11 mouse cellular contexts compared by ENCODE assay signal in genomic region chr7:73138269-73138668, GRCm38 (mm10).
DNase-seq lines count a peak whose midpoint lies in the region; ATAC-seq and TF ChIP-seq lines count a peak whose summit lies in the region.
"Had no signal": no experiment of that assay in that cellular context is flagged by ENCODE, and none has a peak within 500 bp of the region (broad histone marks: within the 10 kb centered on the region; RNA-seq: fewer than 3 reads in every experiment).

No protein-coding gene starts in this region.

- TF ChIP-seq CTCF in intestine, postnatal 0 days (IDR thresholded peaks at IDR 0.05; ENCODE audit: low read depth), result peak; percentile 17; the same call in 1 of the 2 replicates
- peak; percentile 58 for TF ChIP-seq CTCF in ES-Bruce4 (IDR thresholded peaks at IDR 0.05; ENCODE audit: low read depth, low read length)

- peak overlapping the region; percentile 70 for H3K27ac ChIP-seq in forebrain, embryonic 10.5 days
- H3K27ac ChIP-seq in forebrain, embryonic 16.5 days (ENCODE audit: low read length), result no peak overlapping the region
- H3K27ac ChIP-seq in intestine, postnatal 0 days (ENCODE audit: low read depth, low read length), result no peak overlapping the region
- H3K27ac ChIP-seq in intestine, embryonic 15.5 days, result no peak overlapping the region
- H3K27ac ChIP-seq in ES-Bruce4 (ENCODE audit: insufficient read depth, low read length), result no peak overlapping the region

- H3K4me3 ChIP-seq in forebrain, embryonic 10.5 days, result no peak overlapping the region
- H3K4me3 ChIP-seq in forebrain, embryonic 16.5 days (replicated peaks; ENCODE audit: low read length), result no peak overlapping the region
- H3K4me3 ChIP-seq in intestine, postnatal 0 days (ENCODE audit: low read depth, low read length), result no peak overlapping the region
- H3K4me3 ChIP-seq in intestine, embryonic 15.5 days (replicated peaks), result no peak overlapping the region
- H3K4me3 ChIP-seq in ES-Bruce4 (ENCODE audit: low read depth, low read length), result no peak overlapping the region

- peaks cover 52% of the 10 kb centered on the region for H3K27me3 ChIP-seq in forebrain, embryonic 10.5 days (ENCODE audit: poor library complexity, severe bottlenecking)
- no peaks in the 10 kb centered on the region for H3K27me3 ChIP-seq in forebrain, embryonic 16.5 days (replicated peaks; ENCODE audit: control insufficient read depth, insufficient read depth, low read length)
- 0 out of 2 replicates have a peak, but pooled peaks cover 3% of the 10 kb centered on the region for H3K27me3 ChIP-seq in intestine, postnatal 0 days (replicated peaks; ENCODE audit: control insufficient read depth, insufficient read depth, low read length)
- H3K27me3 ChIP-seq in intestine, embryonic 15.5 days (replicated peaks), result no peaks in the 10 kb centered on the region
- H3K27me3 ChIP-seq in ES-Bruce4 (ENCODE audit: control insufficient read depth, insufficient read depth, low read length, poor library complexity, severe bottlenecking), result no peaks in the 10 kb centered on the region

- DNase-seq in forebrain, embryonic 10.5 days (ENCODE audit: extremely low spot score, low spot score), result peak; percentile 52
- DNase-seq in cerebellum, adult 8-10 months, result peak; percentile 12
- no peak for DNase-seq in urinary bladder, postnatal 10 days (ENCODE audit: low spot score)
- no peak for DNase-seq in adrenal gland, adult 18-20 months (ENCODE audit: low spot score in 2 of 2)
- DNase-seq: left cerebral cortex, postnatal 4 days; lung, embryonic 14.5 days; right cerebral cortex, postnatal 25 days had no signal

- no peak for ATAC-seq in forebrain, embryonic 16.5 days
- no peak for ATAC-seq in intestine, postnatal 0 days
- ATAC-seq in intestine, embryonic 15.5 days, result no peak

- WGBS in forebrain, embryonic 10.5 days, result 10% methylated on average over 5 of the region's 5 CpGs
- WGBS in forebrain, embryonic 16.5 days, result 28% methylated on average over 5 of the region's 5 CpGs
- 37% methylated on average over 5 of the region's 5 CpGs for WGBS in intestine, postnatal 0 days
- WGBS in intestine, embryonic 15.5 days, result 42% methylated on average over 5 of the region's 5 CpGs

- peaks cover 77% of the 10 kb centered on the region for H3K4me1 ChIP-seq in forebrain, embryonic 10.5 days
- peaks cover 22% of the 10 kb centered on the region for H3K4me1 ChIP-seq in forebrain, embryonic 16.5 days (replicated peaks; ENCODE audit: control insufficient read depth, insufficient read depth, low read length)
- H3K4me1 ChIP-seq in intestine, postnatal 0 days (replicated peaks; ENCODE audit: control insufficient read depth, insufficient read depth, low read length), result no peaks in the 10 kb centered on the region
- H3K4me1 ChIP-seq in intestine, embryonic 15.5 days (replicated peaks), result peaks cover 3% of the 10 kb centered on the region; the same call in 1 of the 2 replicates
- H3K4me1 ChIP-seq in ES-Bruce4 (ENCODE audit: control insufficient read depth, insufficient read depth, low read length), result peaks cover 2% of the 10 kb centered on the region

- TF ChIP-seq POLR2A in ES-Bruce4 (IDR thresholded peaks at IDR 0.05; ENCODE audit: insufficient read depth, low read length), result no peak

- no peaks in the 10 kb centered on the region for H3K36me3 ChIP-seq in forebrain, embryonic 10.5 days (replicated peaks)
- H3K36me3 ChIP-seq in forebrain, embryonic 16.5 days (ENCODE audit: control insufficient read depth, insufficient read depth), result no peaks in the 10 kb centered on the region
- no peaks in the 10 kb centered on the region for H3K36me3 ChIP-seq in intestine, postnatal 0 days (ENCODE audit: control insufficient read depth, insufficient read depth)
- no peaks in the 10 kb centered on the region for H3K36me3 ChIP-seq in intestine, embryonic 15.5 days
- H3K36me3 ChIP-seq in ES-Bruce4 (ENCODE audit: control insufficient read depth, insufficient read depth, low read length, poor library complexity, severe bottlenecking), result no peaks in the 10 kb centered on the region

- H3K9ac ChIP-seq in forebrain, embryonic 16.5 days (replicated peaks; ENCODE audit: low read depth, low read length), result no peak overlapping the region
- no peak overlapping the region for H3K9ac ChIP-seq in intestine, postnatal 0 days (ENCODE audit: low read depth, low read length)
- no peak overlapping the region for H3K9ac ChIP-seq in intestine, embryonic 15.5 days
- H3K9ac ChIP-seq in ES-Bruce4 (ENCODE audit: low read depth, poor library complexity, severe bottlenecking), result no peak overlapping the region
- H3K9ac ChIP-seq: lung, embryonic 14.5 days had no signal

- H3K9me3 ChIP-seq in forebrain, embryonic 10.5 days, result no peaks in the 10 kb centered on the region
- H3K9me3 ChIP-seq in forebrain, embryonic 16.5 days (ENCODE audit: control insufficient read depth, low read length), result no peaks in the 10 kb centered on the region
- H3K9me3 ChIP-seq in intestine, postnatal 0 days (ENCODE audit: control insufficient read depth), result no peaks in the 10 kb centered on the region
- no peaks in the 10 kb centered on the region for H3K9me3 ChIP-seq in intestine, embryonic 15.5 days
- no peaks in the 10 kb centered on the region for H3K9me3 ChIP-seq in ES-Bruce4 (replicated peaks; ENCODE audit: control insufficient read depth, insufficient read depth, low read length, poor library complexity, severe bottlenecking)

- TF ChIP-seq EP300 in ES-Bruce4 (IDR thresholded peaks at IDR 0.05; ENCODE audit: insufficient read depth, low read depth, low read length), result no peak

- no peak overlapping the region for H3K4me2 ChIP-seq in forebrain, embryonic 16.5 days (ENCODE audit: low read length)
- no peak overlapping the region for H3K4me2 ChIP-seq in intestine, postnatal 0 days (replicated peaks; ENCODE audit: low read depth)
- H3K4me2 ChIP-seq in intestine, embryonic 15.5 days (replicated peaks), result no peak overlapping the region
- H3K4me2 ChIP-seq: lung, embryonic 14.5 days had no signal

Comparison
In these comparisons a context has a peak if more than half of its experiments do, and no peak if none do; other contexts are left out.
1. DNase-seq: peak in forebrain, embryonic 10.5 days (single experiment) and cerebellum, adult 8-10 months (single experiment); none in urinary bladder, postnatal 10 days (single experiment) and adrenal gland, adult 18-20 months (0 of 2).